Mouse (Mus musculus) hindbrain, embryonic 10.5 days (tissue): Measurements from ENCODE around the gene Prkch. TPM values are rescaled to one million over a fixed set of nuclear protein-coding genes. Genes with fewer than 3 reads are reported as not detected.
A peak's percentile ranks its signal among the peaks of the same experiment; 100 is the strongest.
"Not testable (repeated sequence)": the region's sequence is repeated elsewhere in the genome, so short reads cannot be mapped to it uniquely, and the experiment has no call there.

Experiments
- DNase-seq: peaks from one replicate; pipeline ENCODE4 v3.0.0-alpha.2; 2017; ENCODE audit warnings: low spot score
- H3K27ac ChIP-seq: fragments of 300-500 bp; sonication (generic); 2 replicates; pipeline ENCODE4 v1.5.1; 2016; ENCODE audit warnings: mild to moderate bottlenecking, moderate library complexity
- H3K27me3 ChIP-seq: fragments of 300-500 bp; sonication (generic); 2 replicates; pipeline ENCODE4 v1.6.1; 2016; ENCODE audit warnings: mild to moderate bottlenecking; ENCODE audit not compliant: poor library complexity, insufficient read depth, severe bottlenecking
- H3K36me3 ChIP-seq: fragments of 300-500 bp; sonication (generic); 2 replicates; pipeline ENCODE4 v1.6.1; 2016; ENCODE audit warnings: mild to moderate bottlenecking, moderate library complexity
- H3K4me1 ChIP-seq: fragments of 300-500 bp; sonication (generic); replicated peaks from 2 replicates; pipeline ENCODE4 v1.6.1; 2016; ENCODE audit warnings: mild to moderate bottlenecking
- H3K4me3 ChIP-seq: fragments of 300-500 bp; sonication (generic); 2 replicates; pipeline ENCODE4 v1.5.1; 2016; ENCODE audit warnings: mild to moderate bottlenecking, moderate library complexity
- H3K9me3 ChIP-seq: fragments of 300-500 bp; sonication (generic); 2 replicates; pipeline ENCODE4 v1.6.1; 2016; ENCODE audit warnings: mild to moderate bottlenecking, moderate library complexity
- WGBS: fragments of 180-500 bp; shearing (Covaris S2); methylation state at CpG from one replicate; pipeline ENCODE4 v1.1.7; 2016; 5-methylcytosine and 5-hydroxymethylcytosine counted together
- polyA plus RNA-seq: library from polyadenylated mRNA; unstranded; fragments of >200 nt; fragmentation: Nextera tagmentation; extraction: Ambion mirVana; gene quantifications from 2 replicates; pipeline ENCODE4 v1.2.1, GENCODE M21; 2016

Prkch gene
- polyA plus RNA-seq, 1 experiment from 2014 or later, result 7.9 TPM

GRCm38 (mm10) chr12:73558525-73559195 lies 25.9 kb upstream of the Prkch start:
- Histone ChIP-seq H3K36me3 (no peaks in the 10 kb centered on the region), H3K9me3 (no peaks in the 10 kb centered on the region), H3K27ac (no peak overlapping the region), H3K27me3 (no peaks in the 10 kb centered on the region), H3K4me1 (no peaks in the 10 kb centered on the region), H3K4me3 (no peak overlapping the region)
- DNase-seq, result no peak
- WGBS, result 92% methylated on average over 20 of the region's 20 CpGs

GRCm38 (mm10) chr12:73560091-73560490 lies 24.5 kb upstream of the Prkch start:
- Histone ChIP-seq H3K27me3 (no peaks in the 10 kb centered on the region), H3K4me3 (no peak overlapping the region), H3K4me1 (peaks cover 3% of the 10 kb centered on the region; the same call in 1 of the 2 replicates), H3K36me3 (no peaks in the 10 kb centered on the region), H3K9me3 (no peaks in the 10 kb centered on the region), H3K27ac (no peak overlapping the region)
- DNase-seq, result no peak
- 51% methylated on average over 7 of the region's 7 CpGs for WGBS

GRCm38 (mm10) chr12:73563122-73563521 lies 21.5 kb upstream of the Prkch start:
- not testable (repeated sequence) for H3K4me1 ChIP-seq, H3K4me3 ChIP-seq, H3K9me3 ChIP-seq, DNase-seq, H3K36me3 ChIP-seq, H3K27ac ChIP-seq
- 77% methylated on average over 6 of the region's 6 CpGs for WGBS
- peaks cover 10% of the 10 kb centered on the region for H3K27me3 ChIP-seq

GRCm38 (mm10) chr12:73564176-73564575 lies 20.4 kb upstream of the Prkch start:
- no peaks in the 10 kb centered on the region for H3K36me3 ChIP-seq
- H3K27me3 ChIP-seq, result peaks cover 10% of the 10 kb centered on the region
- 25% methylated on average over 10 of the region's 10 CpGs for WGBS
- H3K4me3 ChIP-seq, result no peak overlapping the region
- no peaks in the 10 kb centered on the region for H3K9me3 ChIP-seq
- H3K4me1 ChIP-seq, result peaks cover 5% of the 10 kb centered on the region; the same call in 1 of the 2 replicates
- DNase-seq, result no peak
- no peak overlapping the region for H3K27ac ChIP-seq

GRCm38 (mm10) chr12:73564795-73565619 lies 19.6 kb upstream of the Prkch start:
- 22% methylated on average over 21 of the region's 21 CpGs for WGBS
- no peaks in the 10 kb centered on the region for H3K36me3 ChIP-seq

GRCm38 (mm10) chr12:73565620-73565969 lies 19.0 kb upstream of the Prkch start:
- Histone ChIP-seq H3K4me1 (peaks cover 5% of the 10 kb centered on the region; the same call in 1 of the 2 replicates), H3K27ac (no peak overlapping the region; the same call in 1 of the 2 replicates), H3K9me3 (no peaks in the 10 kb centered on the region), H3K27me3 (peaks cover 10% of the 10 kb centered on the region), H3K4me3 (peak overlapping the region; percentile 43), H3K36me3 (no peaks in the 10 kb centered on the region)
- WGBS, result 74% methylated on average over 11 of the region's 11 CpGs
- DNase-seq, result no peak

More at GRCm38 (mm10) chr12:73564795-73565619, 19.6 kb upstream of the Prkch start:
- peak; percentile 22 for DNase-seq
- Histone ChIP-seq H3K9me3 (no peaks in the 10 kb centered on the region), H3K4me3 (peak overlapping the region; percentile 43), H3K4me1 (peaks cover 5% of the 10 kb centered on the region; the same call in 1 of the 2 replicates), H3K27ac (no peak overlapping the region; the same call in 1 of the 2 replicates), H3K27me3 (peaks cover 10% of the 10 kb centered on the region)

GRCm38 (mm10) chr12:73574632-73575031 lies 10.0 kb upstream of the Prkch start:
- no peaks in the 10 kb centered on the region for H3K4me1 ChIP-seq
- no peak overlapping the region for H3K4me3 ChIP-seq
- no peak overlapping the region for H3K27ac ChIP-seq
- no peak for DNase-seq
- 79% methylated on average over 15 of the region's 15 CpGs for WGBS
- H3K36me3 ChIP-seq, result no peaks in the 10 kb centered on the region
- H3K9me3 ChIP-seq, result no peaks in the 10 kb centered on the region
- no peaks in the 10 kb centered on the region for H3K27me3 ChIP-seq

GRCm38 (mm10) chr12:73578141-73578540 lies 6.5 kb upstream of the Prkch start:
- 80% methylated on average over 6 of the region's 6 CpGs for WGBS
- peaks cover 13% of the 10 kb centered on the region for H3K27me3 ChIP-seq
- H3K4me1 ChIP-seq, result no peaks in the 10 kb centered on the region
- H3K27ac ChIP-seq, result no peak overlapping the region
- no peaks in the 10 kb centered on the region for H3K36me3 ChIP-seq
- no peak for DNase-seq
- H3K9me3 ChIP-seq, result no peaks in the 10 kb centered on the region
- H3K4me3 ChIP-seq, result no peak overlapping the region

- DNase-seq, result no peak
- WGBS, result 81% methylated on average over 7 of the region's 7 CpGs
- Histone ChIP-seq H3K9me3 (no peaks in the 10 kb centered on the region), H3K27ac (no peak overlapping the region), H3K4me3 (no peak overlapping the region), H3K27me3 (peaks cover 39% of the 10 kb centered on the region), H3K36me3 (no peaks in the 10 kb centered on the region), H3K4me1 (peaks cover 21% of the 10 kb centered on the region)
Measured at GRCm38 (mm10) chr12:73580811-73581210, 3.8 kb upstream of the Prkch start.

- Histone ChIP-seq H3K27ac (no peak overlapping the region), H3K27me3 (peaks cover 64% of the 10 kb centered on the region), H3K4me3 (0 out of 2 replicates have a peak overlapping the region, but pooled peaks have one; percentile 80), H3K36me3 (no peaks in the 10 kb centered on the region), H3K4me1 (peaks cover 24% of the 10 kb centered on the region), H3K9me3 (no peaks in the 10 kb centered on the region)
- WGBS, result 75% methylated on average over 9 of the region's 9 CpGs
- no peak for DNase-seq
Measured at GRCm38 (mm10) chr12:73583318-73583717, 1.3 kb upstream of the Prkch start.

GRCm38 (mm10) chr12:73583813-73584609 lies 585 bp upstream of the Prkch start:
- 5% methylated on average over 33 of the region's 33 CpGs for WGBS
- peak overlapping the region; percentile 80 for H3K4me3 ChIP-seq
- peak overlapping the region; percentile 89 for H3K27ac ChIP-seq
- peaks cover 65% of the 10 kb centered on the region for H3K27me3 ChIP-seq
- peaks cover 24% of the 10 kb centered on the region for H3K4me1 ChIP-seq
- peak; percentile 38 for DNase-seq
- H3K9me3 ChIP-seq, result no peaks in the 10 kb centered on the region
- no peaks in the 10 kb centered on the region for H3K36me3 ChIP-seq

- Histone ChIP-seq H3K27ac (peak overlapping the region; percentile 89), H3K4me3 (peak overlapping the region; percentile 80), H3K9me3 (no peaks in the 10 kb centered on the region), H3K27me3 (peaks cover 65% of the 10 kb centered on the region), H3K36me3 (no peaks in the 10 kb centered on the region), H3K4me1 (peaks cover 24% of the 10 kb centered on the region)
- 1% methylated on average over 33 of the region's 33 CpGs for WGBS
- DNase-seq, result peak; percentile 35
Measured at GRCm38 (mm10) chr12:73585241-73585801, 725 bp downstream of the Prkch start.
